Mouse (Mus musculus) left cerebral cortex, adult 2 months (tissue): ENCODE measurements at regions not wholly inside any gene's neighbourhood (a gene's known extent, or its start where the extent isn't known, plus 50 kb on each side); places are given as distances from the start of the nearest gene placed in this dataset.

Source experiments
- DNase-seq, 2 experiments: peaks; one replicate each; pipeline ENCODE4 v3.0.0; 2021 to 2022; ENCODE audit warnings: low spot score in 2 of 2, mixed read lengths in 1 of 2; ENCODE audit errors: extremely low spot score in 1 of 2
- H3K27ac ChIP-seq: fragments of 200-600 bp; 2 replicates; pipeline ENCODE4 v1.8.1; 2022
- H3K4me3 ChIP-seq: fragments of 200-600 bp; 2 replicates; pipeline ENCODE4 v1.8.1; 2022
- CTCF ChIP-seq: fragments of 200-600 bp; IDR thresholded peaks from 2 replicates; pipeline ENCODE4 v1.8.1; 2022; ENCODE audit warnings: antibody characterized with exemption, mild to moderate bottlenecking, moderate library complexity
- intact Hi-C: fragments of 180-260 bp; cut with DNase I; formaldehyde crosslinking; loops from one replicate; pipeline ENCODE4 v1.15.1; 2025

DNA sequence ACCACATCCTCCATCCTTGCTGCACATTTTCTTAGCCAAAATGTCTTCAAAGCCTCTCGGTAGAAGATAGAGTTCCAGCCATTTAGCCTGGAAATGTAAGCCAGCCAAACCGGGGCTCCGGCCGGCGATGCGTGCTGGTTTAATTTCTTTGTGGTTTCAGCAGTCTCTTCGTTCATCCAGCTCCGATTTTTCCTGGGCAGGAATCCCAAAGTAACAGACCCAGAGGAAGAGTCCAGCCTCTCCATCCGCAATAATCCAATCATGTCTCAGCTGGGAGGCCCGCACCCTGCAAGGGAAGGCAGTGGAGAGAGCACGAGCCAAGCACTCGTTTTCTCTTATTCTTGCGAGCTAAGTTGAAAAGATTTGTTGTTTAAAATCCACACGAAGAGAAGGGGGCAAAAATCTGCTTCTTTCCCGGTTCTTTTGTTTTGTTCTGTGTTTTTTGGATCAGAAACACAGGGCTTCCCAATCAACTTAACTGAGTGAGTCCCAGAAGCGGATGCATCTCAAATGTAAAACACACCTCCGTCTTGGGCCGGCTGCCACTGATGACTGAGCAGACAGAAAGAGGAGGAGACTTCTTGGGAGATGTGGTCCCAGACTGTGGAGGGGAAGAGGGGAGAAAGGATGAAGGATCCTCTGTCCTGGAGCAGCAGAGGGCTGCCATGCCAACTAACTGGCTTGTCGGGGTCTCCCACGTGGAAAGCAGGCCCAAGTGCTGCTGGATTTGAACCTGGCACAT is 405.1 kb upstream of the Tbx3 start:
- no peak overlapping the region for H3K27ac ChIP-seq
- intact Hi-C loops: no loop called here
- no peak for TF ChIP-seq CTCF
- H3K4me3 ChIP-seq: no peak overlapping the region
- peak in 1 of 2 experiments; percentile 28 for DNase-seq

DNA sequence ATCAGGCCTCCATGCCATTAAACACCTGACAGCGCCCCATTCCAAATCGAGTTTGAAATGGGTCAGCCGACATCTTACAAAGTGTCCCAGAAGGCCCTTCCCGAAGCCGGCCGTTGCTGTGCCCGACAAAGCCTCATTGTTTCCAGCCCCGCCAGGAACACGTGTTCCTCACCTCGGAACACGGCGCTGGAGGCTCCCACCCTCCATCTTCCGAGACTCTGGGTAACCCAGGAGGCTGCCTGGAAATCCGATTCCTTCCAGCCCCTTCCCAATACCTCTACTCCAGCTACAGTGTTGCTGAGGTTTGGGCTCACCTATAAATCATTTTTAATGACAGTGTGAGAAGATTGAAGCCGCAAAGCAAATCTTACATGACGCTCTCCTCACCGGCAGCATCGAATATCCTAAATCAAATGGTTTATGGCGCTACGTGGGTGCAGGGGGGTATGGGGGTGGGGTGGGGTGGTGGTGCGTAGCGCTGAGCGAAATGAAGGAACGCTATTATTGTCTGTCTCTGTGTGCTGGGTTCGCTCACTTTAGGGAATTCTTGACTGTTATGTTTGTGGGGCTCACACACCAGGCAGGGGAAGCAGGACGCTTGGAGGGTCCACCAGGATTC is 399.1 kb upstream of the Tbx3 start:
- H3K27ac ChIP-seq: no peak overlapping the region
- no peak overlapping the region for H3K4me3 ChIP-seq
- DNase-seq: no peak
- intact Hi-C loops: no loop called here
- no peak for TF ChIP-seq CTCF

DNA sequence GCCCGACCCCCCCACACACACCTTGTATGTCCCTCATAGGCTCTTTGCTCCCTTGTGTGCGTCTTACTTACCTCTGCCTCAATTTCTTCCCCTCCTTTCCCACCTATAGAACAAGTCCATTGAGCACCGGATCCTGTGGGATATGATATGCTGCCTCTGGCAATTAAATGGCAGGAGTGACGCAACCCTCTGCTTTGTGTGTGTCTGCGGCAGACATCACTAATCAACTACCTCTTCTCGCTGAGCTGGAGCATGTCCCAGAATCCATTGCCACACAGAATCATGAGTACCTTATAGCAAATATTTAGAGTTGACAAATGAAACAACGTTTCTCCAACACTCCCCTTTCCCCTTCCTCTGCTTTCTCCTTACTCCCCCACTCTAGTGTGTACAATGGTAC is 397.3 kb upstream of the Tbx3 start:
- Histone ChIP-seq H3K4me3 (no peak overlapping the region), H3K27ac (no peak overlapping the region)
- DNase-seq: no peak
- no peak for TF ChIP-seq CTCF
- intact Hi-C loops: no loop called here

DNA sequence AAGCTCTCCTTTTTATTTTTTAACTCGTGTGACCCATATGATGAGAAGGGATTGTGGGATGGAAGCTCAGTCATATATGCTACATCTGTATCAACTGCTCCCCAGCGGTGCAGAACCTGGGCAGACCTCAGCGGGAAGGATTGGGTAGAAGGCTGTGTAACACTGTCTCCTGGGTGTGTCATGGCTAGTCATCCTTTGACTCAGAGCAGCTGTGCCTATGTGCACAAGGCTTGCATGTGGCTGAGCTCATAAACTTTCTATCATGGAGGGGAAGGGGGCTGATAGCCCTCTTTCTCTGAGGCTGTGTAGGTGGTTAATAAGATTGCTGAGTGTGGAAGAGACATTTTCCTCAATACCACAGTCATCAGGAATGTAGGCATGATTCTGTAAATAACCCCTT is 396.9 kb upstream of the Tbx3 start:
- intact Hi-C loops: no loop called here
- no peak for DNase-seq
- TF ChIP-seq CTCF: no peak
- Histone ChIP-seq H3K4me3 (no peak overlapping the region), H3K27ac (no peak overlapping the region)

DNA sequence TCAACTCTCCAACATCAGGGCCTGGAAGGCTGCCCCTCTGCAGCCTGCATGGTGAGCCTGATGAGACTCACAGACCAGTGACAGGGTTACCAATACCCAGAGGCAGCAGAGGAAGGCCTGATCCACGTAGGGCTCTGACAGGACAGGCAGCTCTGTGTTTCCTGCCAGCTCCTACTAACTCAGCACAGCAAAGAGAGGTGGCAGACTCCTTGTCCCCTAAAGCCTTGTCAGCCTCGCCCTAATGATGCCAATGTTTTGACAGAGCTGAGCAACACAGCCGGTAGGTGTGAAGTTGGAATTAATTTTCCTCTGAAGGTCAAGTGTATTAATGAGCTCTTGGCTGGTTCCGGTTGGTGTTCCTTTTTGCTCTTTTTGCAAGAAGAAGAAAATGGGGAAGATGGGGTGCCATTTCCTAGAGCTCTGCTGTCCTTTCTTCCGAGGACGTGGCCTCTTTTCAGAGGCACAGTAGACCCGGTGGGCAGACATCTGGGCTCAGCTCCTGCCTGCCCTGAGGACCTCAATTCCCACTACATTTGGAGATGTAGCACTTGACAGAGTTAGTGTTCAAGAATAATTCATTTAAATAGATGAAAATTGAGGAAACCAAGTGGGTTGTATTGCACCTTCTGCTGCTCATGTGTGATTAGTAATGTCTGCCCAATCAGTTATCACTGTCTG is 395.5 kb upstream of the Tbx3 start:
- intact Hi-C loops: no loop called here
- no peak for DNase-seq
- Histone ChIP-seq H3K27ac (no peak overlapping the region), H3K4me3 (no peak overlapping the region)
- TF ChIP-seq CTCF: no peak

DNA sequence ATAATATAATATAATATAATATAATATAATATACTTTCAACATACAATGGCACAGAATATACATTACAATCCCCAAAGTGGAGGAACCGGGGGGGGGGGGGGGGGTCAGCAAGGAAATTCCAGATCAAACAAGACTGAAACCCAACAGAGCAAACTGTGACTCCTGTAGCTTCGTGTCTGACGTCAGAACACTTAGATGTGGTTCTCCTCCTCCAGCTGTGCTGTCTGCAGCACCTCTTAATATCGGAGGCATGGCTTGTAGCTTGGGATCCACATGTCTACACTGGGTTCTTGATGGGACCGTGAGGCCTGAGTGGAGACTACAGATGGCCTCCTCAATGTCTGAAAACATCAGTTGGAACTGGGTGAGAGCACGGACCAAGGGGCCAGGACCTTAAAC is 390.3 kb upstream of the Tbx3 start:
- TF ChIP-seq CTCF: no peak
- DNase-seq: no peak
- Histone ChIP-seq H3K27ac (no peak overlapping the region), H3K4me3 (no peak overlapping the region)
- intact Hi-C loops: no loop called here

DNA sequence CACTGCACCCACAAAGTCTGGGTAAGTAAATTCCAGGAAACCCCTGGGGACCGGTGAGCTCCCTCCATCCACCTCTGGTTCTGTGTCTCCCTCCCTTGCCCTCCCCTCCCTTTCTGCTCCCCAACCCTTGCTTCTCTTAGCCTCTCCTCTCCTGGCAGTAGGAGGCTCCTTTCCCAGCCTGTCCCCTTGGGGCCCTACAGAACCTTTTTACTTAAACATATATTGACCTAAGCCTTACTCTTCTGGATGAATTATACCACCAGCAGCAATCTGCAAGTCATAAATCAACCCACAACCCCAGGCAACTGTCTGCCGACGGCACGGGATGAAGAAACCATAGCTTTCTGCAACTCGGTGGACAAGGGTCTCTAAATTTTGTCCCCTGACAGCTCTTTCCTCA is 380.7 kb upstream of the Tbx3 start:
- no peak for TF ChIP-seq CTCF
- no peak overlapping the region for H3K27ac ChIP-seq
- H3K4me3 ChIP-seq: no peak overlapping the region
- no peak for DNase-seq
- intact Hi-C loops: no loop called here

DNA sequence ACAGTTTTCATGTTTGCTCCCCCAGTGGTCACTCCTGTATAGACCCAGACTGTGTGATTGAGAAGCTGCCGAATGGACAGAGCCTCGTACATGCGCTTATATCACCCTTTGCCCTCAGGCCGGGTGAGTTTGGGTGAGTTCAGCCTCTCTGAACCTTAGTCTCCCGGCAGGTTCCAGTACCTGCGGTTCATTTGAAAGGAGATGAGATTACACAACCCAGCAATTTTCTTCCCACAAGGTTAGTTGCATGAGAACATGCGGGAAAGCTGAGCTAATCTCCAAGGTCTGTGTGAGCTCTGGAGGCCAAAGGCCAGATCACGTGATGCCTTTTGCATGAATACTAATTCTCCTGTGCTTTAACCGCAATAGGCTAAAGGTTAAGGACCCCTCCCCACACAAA is 378.1 kb upstream of the Tbx3 start:
- no peak for TF ChIP-seq CTCF
- H3K4me3 ChIP-seq: no peak overlapping the region
- no peak overlapping the region for H3K27ac ChIP-seq
- intact Hi-C loops: no loop called here
- DNase-seq: no peak

DNA sequence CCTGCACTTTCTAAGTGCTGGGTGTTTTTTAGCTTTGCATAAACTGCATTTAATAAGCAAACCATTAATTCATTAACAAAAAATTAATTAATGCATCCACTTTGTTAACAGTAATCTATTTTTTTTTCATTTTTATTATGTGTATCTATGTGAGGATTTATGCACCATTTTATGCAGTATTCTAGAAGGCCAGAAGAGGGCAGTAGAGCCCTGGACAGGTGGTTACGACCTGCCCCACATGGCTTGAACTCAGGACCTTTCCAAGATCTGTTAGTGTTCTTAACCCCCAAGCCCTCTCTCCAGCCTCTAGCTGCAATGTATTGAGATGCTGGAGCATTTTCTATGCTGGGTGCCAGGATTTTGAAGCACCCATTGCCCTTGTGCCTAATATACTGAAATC is 377.6 kb upstream of the Tbx3 start:
- H3K4me3 ChIP-seq: no peak overlapping the region
- TF ChIP-seq CTCF: peak; percentile 10; the same call in 1 of the 2 replicates
- DNase-seq: no peak
- no peak overlapping the region for H3K27ac ChIP-seq
- intact Hi-C loops: no loop called here

DNA sequence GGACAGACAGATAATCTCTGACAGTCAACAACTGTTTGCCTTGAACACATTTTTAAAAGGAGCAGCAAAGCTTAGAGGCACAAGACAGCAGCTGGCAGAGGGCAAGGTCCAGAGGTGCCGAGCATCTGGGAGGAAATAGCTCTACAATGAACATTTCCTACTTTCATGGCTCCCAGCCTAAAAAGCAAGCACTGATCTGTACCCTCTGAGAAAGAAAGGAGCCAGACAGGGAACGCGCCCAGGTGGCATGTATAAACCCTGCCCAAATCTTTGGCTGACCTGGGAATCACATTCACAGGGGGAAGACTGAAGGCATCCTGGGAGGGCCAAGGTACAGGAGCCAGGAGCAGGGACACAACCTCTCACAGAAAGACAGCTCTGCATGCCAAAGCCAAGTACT is 371.2 kb upstream of the Tbx3 start:
- no peak for TF ChIP-seq CTCF
- Histone ChIP-seq H3K27ac (no peak overlapping the region), H3K4me3 (no peak overlapping the region)
- intact Hi-C loops: no loop called here
- DNase-seq: no peak

DNA sequence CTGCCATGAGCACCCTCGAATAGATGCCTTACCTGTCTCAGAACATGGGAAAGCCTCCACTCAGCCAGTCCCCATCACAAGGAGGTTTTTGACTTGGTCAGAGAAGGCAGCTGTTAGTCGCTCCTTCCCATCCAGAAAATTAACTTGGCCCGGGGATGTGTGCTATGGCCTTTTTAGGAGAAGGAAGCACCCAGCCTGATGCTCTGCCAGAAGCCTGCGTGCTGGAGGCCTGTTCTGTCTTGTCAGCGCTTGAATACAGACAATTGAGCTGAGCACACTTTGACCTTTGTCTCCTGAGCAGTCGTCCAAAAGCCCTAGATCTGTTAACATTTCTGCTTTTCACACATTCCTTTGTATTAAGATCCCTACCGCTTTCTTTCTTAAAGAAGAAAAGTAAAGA is 370.4 kb upstream of the Tbx3 start:
- no peak for TF ChIP-seq CTCF

DNA sequence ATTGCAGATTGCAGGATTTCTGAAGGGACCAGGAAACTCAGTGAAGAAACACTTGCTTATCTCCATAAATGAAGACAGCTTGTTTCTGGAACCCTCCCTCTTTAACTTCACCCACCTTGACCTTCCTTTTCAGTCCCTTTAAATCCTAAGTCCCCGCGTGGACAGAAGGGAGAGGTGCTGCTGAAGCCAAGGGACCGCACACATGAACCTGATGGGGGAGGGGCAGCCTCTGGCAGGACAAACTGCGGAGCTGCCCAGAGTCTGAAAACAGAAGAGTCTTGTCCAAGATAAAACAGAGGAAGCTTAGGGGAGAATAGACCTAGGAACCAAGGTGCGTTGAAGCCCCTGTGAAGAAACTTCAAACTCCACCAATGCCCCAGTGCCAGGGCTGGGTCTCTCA is 368.9 kb upstream of the Tbx3 start:
- intact Hi-C loops: no loop called here
- H3K4me3 ChIP-seq: no peak overlapping the region
- H3K27ac ChIP-seq: no peak overlapping the region
- no peak for TF ChIP-seq CTCF
- DNase-seq: no peak

More for the DNA sequence above, 370.4 kb upstream of the Tbx3 start:
- no peak overlapping the region for H3K27ac ChIP-seq
- DNase-seq: no peak
- H3K4me3 ChIP-seq: no peak overlapping the region
- intact Hi-C loops: no loop called here

DNA sequence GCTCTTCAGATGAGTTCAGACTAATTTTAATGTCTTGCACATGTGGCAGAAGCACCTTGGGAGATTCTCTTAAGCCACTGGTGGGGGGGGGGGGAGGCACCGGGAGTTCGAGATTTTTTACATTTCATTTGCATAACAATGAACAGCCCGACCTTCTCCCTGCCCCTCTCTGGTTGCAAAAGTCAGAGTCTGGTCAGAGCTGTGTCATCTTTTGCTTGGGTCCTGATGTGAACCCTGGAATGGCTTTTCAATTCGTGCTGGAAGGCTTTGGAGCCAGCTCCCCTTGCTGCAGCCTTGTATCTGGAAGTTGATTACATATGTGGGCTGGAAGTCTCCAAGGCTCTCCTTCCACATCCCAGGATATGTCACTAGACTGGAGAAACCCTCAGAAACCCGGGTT is 365.7 kb upstream of the Tbx3 start:
- no peak for TF ChIP-seq CTCF
- no peak overlapping the region for H3K4me3 ChIP-seq
- H3K27ac ChIP-seq: no peak overlapping the region
- DNase-seq: no peak
- intact Hi-C loops: no loop called here
